Mouse (Mus musculus) kidney, postnatal 0 days (tissue): ENCODE results near the gene Gm6020. TPM values are rescaled to one million over a fixed set of nuclear protein-coding genes. Genes with fewer than 3 reads are reported as not detected.
"Not testable (repeated sequence)": the region's sequence is repeated elsewhere in the genome, so short reads cannot be mapped to it uniquely, and the experiment has no call there.

Experiments used
- ATAC-seq: fragments of 200-750 bp; cut with Nextera tagmentation; replicated peaks from 2 replicates; pipeline ENCODE4 v1.8.0; 2017; ENCODE audit warnings: low read depth, moderate number of reproducible peaks, moderate TSS enrichment, moderate library complexity; ENCODE audit not compliant: low FRiP score
- DNase-seq: peaks from one replicate; pipeline ENCODE4 v3.0.0-alpha.2; 2016; ENCODE audit warnings: low spot score
- H3K27ac ChIP-seq: fragments of 300-500 bp; sonication (generic); 2 replicates; pipeline ENCODE4 v1.5.1; 2014; ENCODE audit warnings: mild to moderate bottlenecking
- H3K27me3 ChIP-seq: fragments of 300-500 bp; sonication (generic); 2 replicates; pipeline ENCODE4 v1.6.1; 2014; ENCODE audit warnings: low read length, mixed read lengths; ENCODE audit not compliant: insufficient read depth
- H3K36me3 ChIP-seq: fragments of 300-500 bp; sonication (generic); 2 replicates; pipeline ENCODE4 v1.6.1; 2014; ENCODE audit warnings: low read length, mixed read lengths; ENCODE audit not compliant: insufficient read depth
- H3K4me1 ChIP-seq: fragments of 300-500 bp; sonication (generic); replicated peaks from 2 replicates; pipeline ENCODE4 v1.6.1; 2014; ENCODE audit warnings: antibody characterized with exemption, low read length, mixed read lengths; ENCODE audit not compliant: insufficient read depth
- H3K4me2 ChIP-seq: fragments of 300-500 bp; sonication (generic); 2 replicates; pipeline ENCODE4 v1.6.1; 2014; ENCODE audit warnings: mild to moderate bottlenecking, low read length, moderate library complexity, mixed read lengths
- H3K4me3 ChIP-seq: fragments of 300-500 bp; sonication (generic); replicated peaks from 2 replicates; pipeline ENCODE4 v1.5.1; 2014; ENCODE audit warnings: low read depth, low read length
- H3K9ac ChIP-seq: fragments of 300-500 bp; sonication (generic); 2 replicates; pipeline ENCODE4 v1.6.1; 2014; ENCODE audit warnings: low read depth, low read length
- H3K9me3 ChIP-seq: fragments of 300-500 bp; sonication (generic); replicated peaks from 2 replicates; pipeline ENCODE4 v1.6.1; 2016; ENCODE audit warnings: low read length, inconsistent platforms, mixed read lengths
- CTCF ChIP-seq: IDR thresholded peaks from 2 replicates; pipeline ENCODE4 v1.5.1; 2016; ENCODE audit warnings: antibody characterized with exemption, low read depth, mild to moderate bottlenecking, moderate library complexity
- WGBS: fragments of 180-500 bp; shearing (Covaris S2); extraction: QIAGEN DNeasy Blood & Tissue Kit; methylation state at CpG from one replicate; pipeline ENCODE4 v1.1.7; 2014; 5-methylcytosine and 5-hydroxymethylcytosine counted together
- polyA plus RNA-seq: library from polyadenylated mRNA; unstranded; fragments of >200 nt; fragmentation: Nextera tagmentation; extraction: Ambion mirVana; gene quantifications from 2 replicates; pipeline ENCODE4 v1.2.1, GENCODE M21; 2015

The Gm6020 gene
- polyA plus RNA-seq: not detected in 2 replicates

DNA sequence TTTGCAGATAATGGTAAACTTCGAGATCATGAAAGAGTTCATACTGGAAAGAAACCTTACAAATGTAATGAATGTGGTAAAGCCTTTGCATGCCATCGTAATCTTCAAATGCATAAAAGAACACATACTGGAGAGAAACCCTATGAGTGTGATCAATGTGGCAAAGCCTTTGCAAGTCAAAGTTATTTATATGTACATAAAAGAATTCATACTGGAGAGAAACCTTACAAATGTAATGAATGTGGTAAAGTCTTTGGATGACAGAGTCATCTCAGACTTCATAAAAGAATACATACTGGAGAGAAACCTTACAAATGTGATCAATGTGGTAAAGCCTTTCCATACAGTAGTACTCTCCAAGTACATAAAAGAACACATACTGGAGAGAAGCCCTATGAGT lies at the start of gene Gm6020:
Gene Gm6020 (plus strand): TSS at position 301 of the 400 bp plus-strand sequence.
- not testable (repeated sequence) for DNase-seq, H3K9ac ChIP-seq, ATAC-seq, H3K4me2 ChIP-seq, H3K4me1 ChIP-seq, H3K4me3 ChIP-seq, H3K36me3 ChIP-seq, H3K9me3 ChIP-seq, H3K27ac ChIP-seq, H3K27me3 ChIP-seq
- 88% methylated on average over 2 of the region's 2 CpGs for WGBS

- no peak overlapping the region for H3K4me2 ChIP-seq
- peaks cover 12% of the 10 kb centered on the region for H3K4me1 ChIP-seq
- no peak overlapping the region for H3K9ac ChIP-seq
- H3K27ac ChIP-seq: no peak overlapping the region
- no peak overlapping the region for H3K4me3 ChIP-seq
- H3K9me3 ChIP-seq: no peaks in the 10 kb centered on the region
- ATAC-seq: no peak
- peak; percentile 16 for DNase-seq
- TF ChIP-seq CTCF: no peak
- H3K27me3 ChIP-seq: no peaks in the 10 kb centered on the region
- H3K36me3 ChIP-seq: no peaks in the 10 kb centered on the region
These were observed 45.0 kb upstream of the Gm6020 start for GRCm38 (mm10) chr19:61138655-61139054.

DNA sequence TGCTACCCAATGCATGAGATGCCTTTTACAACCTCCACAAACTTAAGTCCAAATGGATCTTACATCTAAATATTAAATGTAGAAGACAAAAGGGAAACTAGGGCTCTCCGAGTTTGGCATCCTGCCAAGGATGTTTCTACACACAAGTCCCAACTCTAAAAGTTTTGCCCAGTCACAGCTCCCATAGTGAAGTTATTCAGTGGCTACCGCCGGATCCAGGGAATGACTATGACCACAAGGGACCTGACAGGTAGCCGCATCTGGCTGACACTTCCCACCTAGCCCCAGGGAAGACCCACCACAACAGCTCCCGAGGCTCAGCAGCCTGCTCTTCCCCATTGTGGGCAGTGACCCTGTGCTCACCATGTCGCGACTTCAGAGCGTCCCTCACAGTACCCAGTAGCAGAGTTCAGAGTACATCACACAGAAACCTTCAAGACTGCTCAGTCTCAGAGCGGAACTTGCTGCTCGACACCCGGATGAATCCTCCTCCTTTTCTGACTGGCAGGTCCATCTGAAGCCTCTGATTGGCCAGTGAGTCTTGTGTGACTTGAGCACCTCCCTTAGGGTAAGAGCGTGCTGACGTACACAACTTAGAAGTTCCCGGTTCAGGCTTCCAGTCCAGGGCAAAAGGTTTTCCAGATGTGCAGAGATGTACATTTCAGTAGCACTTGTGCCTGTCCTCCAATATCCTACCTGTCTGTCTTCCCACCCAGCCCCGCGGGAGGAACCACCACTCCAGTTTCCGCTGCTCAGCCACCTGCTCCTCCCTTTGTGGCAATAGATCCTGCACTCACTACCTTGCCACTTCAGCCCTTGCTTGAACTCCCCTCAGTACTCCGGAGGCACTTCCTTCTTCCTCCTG lies 43.1 kb upstream of the Gm6020 start, which contains the start of gene Zfp950:
Gene Zfp950 (minus strand): TSS at position 499 of the 865 bp plus-strand sequence.
- H3K4me1 ChIP-seq: peaks cover 12% of the 10 kb centered on the region
- ATAC-seq (peak; percentile 100), DNase-seq (peak; percentile 97)
- H3K4me3 ChIP-seq: peak within 1 kb of the TSS; percentile 60
- H3K9me3 ChIP-seq: no peaks in the 10 kb centered on the region
- H3K27ac ChIP-seq: peak within 1 kb of the TSS; percentile 47
- H3K4me2 ChIP-seq: peak within 1 kb of the TSS; percentile 63
- H3K36me3 ChIP-seq: no peaks in the 10 kb centered on the region
- no peak for TF ChIP-seq CTCF
- peak within 1 kb of the TSS; percentile 57 for H3K9ac ChIP-seq
- WGBS: under 1% methylated on average over 18 of the region's 18 CpGs
- no peaks in the 10 kb centered on the region for H3K27me3 ChIP-seq

- peak overlapping the region; percentile 57; the same call in 1 of the 2 replicates for H3K9ac ChIP-seq
- H3K36me3 ChIP-seq: no peaks in the 10 kb centered on the region
- TF ChIP-seq CTCF: no peak
- ATAC-seq: no peak
- H3K4me1 ChIP-seq: peaks cover 12% of the 10 kb centered on the region
- H3K27me3 ChIP-seq: no peaks in the 10 kb centered on the region
- H3K4me2 ChIP-seq: peak overlapping the region; percentile 63
- no peak for DNase-seq
- no peaks in the 10 kb centered on the region for H3K9me3 ChIP-seq
- no peak overlapping the region for H3K27ac ChIP-seq
- peak overlapping the region; percentile 60; the same call in 1 of the 2 replicates for H3K4me3 ChIP-seq
- 23% methylated on average over 4 of the region's 4 CpGs for WGBS
These were observed 42.4 kb upstream of the Gm6020 start for GRCm38 (mm10) chr19:61141299-61141698.

- Histone ChIP-seq H3K4me3 (peak overlapping the region; percentile 40), H3K36me3 (no peaks in the 10 kb centered on the region), H3K9ac (peak overlapping the region; percentile 52), H3K4me1 (no peaks in the 10 kb centered on the region), H3K9me3 (no peaks in the 10 kb centered on the region), H3K27ac (peak overlapping the region; percentile 47; the same call in 1 of the 2 replicates), H3K27me3 (no peaks in the 10 kb centered on the region), H3K4me2 (peak overlapping the region; percentile 83)
- ATAC-seq (peak; percentile 78), DNase-seq (peak; percentile 49)
- 3% methylated on average over 8 of the region's 8 CpGs for WGBS
- no peak for TF ChIP-seq CTCF
These were observed 32.4 kb upstream of the Gm6020 start for GRCm38 (mm10) chr19:61151372-61151700.

DNA sequence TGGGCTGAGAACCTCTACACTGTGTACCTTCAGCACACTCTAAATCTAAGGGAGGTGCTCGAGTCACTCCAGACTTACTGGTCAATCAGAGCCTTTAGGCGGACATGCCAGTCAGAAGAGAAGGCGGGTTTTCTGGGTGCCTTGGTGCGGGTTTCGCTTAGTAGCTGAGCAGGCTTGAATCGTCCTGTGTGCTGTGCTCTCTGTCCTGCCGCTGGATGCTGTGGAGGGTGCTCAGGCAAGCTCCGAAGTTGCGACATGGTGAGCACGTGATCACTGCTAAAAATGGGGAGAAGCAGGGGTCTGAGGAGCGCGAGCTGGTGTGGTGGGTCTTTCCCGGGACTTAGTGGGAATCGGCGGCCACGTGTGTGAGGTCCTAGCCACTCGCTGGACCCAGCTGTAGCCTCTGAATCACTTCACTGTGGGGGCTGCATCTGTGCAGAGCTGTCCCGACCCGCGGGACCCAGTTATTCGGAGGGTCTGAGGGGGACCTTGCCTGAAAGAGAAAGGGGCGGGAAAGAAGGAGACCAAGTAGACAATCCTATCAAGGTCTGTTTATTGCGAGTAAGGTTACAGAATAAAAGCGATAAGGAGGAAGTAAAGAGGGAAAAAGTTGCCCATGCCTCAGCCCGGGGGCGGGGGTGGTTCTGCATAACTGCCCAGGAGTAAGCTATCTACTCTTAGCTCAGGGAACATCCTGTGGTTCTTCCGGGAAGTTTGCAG lies 31.8 kb upstream of the Gm6020 start:
- peak overlapping the region; percentile 40 for H3K4me3 ChIP-seq
- H3K27ac ChIP-seq: peak overlapping the region; percentile 47; the same call in 1 of the 2 replicates
- H3K27me3 ChIP-seq: no peaks in the 10 kb centered on the region
- WGBS: 2% methylated on average over 27 of the region's 27 CpGs
- ATAC-seq: peak; percentile 77
- H3K9me3 ChIP-seq: no peaks in the 10 kb centered on the region
- H3K36me3 ChIP-seq: no peaks in the 10 kb centered on the region
- no peaks in the 10 kb centered on the region for H3K4me1 ChIP-seq
- peak overlapping the region; percentile 83 for H3K4me2 ChIP-seq
- DNase-seq: peak; percentile 23
- peak overlapping the region; percentile 52 for H3K9ac ChIP-seq
- TF ChIP-seq CTCF: no peak
